Mouse (Mus musculus) cortical plate, adult 2 months (tissue): ENCODE measurements around the gene Anapc16.

Source experiments
- CTCF ChIP-seq: fragments of 200-500 bp; IDR thresholded peaks from 2 replicates; pipeline ENCODE4 v1.5.1; 2011; ENCODE audit warnings: mild to moderate bottlenecking, control low read depth, low read length; ENCODE audit not compliant: insufficient read depth; ENCODE audit errors: extremely low read depth
- POLR2A ChIP-seq: fragments of 200-500 bp; IDR thresholded peaks from 2 replicates; pipeline ENCODE4 v1.6.1; 2011; ENCODE audit warnings: mild to moderate bottlenecking, low read length, control low read depth; ENCODE audit not compliant: insufficient read depth; ENCODE audit errors: extremely low read depth

DNA sequence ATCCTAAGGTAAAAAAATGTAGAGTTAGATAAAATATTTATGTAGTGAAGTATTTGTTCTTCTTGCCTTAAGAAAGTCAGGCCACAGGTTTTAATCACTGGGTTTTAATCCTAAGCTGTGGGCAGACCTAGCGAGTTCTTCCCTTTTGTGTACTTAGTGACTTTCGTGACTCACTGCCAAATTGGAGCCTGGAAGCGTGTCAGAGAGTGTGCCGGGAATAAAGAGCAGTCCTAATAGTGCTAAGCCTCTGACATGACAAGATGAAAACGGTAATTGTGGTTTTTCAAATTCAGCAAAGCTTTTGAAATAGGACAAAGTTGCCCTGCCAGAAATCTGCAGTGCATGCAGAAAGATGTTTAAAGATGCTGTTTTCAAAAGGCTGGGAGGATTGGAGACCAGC is 43.8 kb upstream of the Anapc16 start:
- TF ChIP-seq CTCF (no peak), POLR2A (no peak)
